Mouse (Mus musculus) E14TG2a.4 (cell line): ENCODE measurements around the gene Gm5426.

Experiments used
- CTCF ChIP-seq: conservative IDR thresholded peaks from 2 replicates; pipeline ENCODE4 v1.5.1; 2014; ENCODE audit warnings: low read length
- POU5F1 ChIP-seq: IDR thresholded peaks from 2 replicates; pipeline ENCODE4 v1.6.1; 2014; ENCODE audit warnings: low read length, borderline replicate concordance

DNA sequence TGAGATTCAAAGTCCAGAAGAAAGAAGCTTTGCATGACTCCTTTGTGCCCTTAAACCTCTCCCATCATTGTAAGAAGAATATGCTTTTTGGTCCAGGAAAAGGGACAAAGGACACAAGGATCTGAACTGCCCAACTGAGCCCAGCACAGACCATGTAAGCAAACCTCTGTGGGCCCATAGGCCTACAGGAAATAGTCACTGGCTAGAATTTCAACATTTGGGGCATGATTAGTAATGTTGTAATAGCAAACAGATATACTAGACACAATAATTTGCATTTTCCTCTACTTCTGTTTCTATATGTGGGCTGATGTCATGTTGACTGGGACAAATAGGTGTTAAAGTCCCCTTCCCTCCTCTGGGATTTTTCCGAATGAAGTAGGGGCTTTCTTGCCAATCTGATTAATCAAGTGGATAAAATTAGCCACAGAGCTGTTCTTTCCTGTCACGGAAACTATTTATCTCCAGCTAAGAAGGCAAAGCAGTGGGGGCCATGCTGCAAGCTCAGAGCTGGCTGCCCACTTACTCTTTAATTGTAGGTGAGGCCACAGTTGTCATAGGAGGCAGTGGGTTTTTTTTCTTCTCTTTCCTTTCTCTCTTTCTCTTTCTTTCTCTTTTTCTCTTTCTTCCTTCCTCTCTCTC, 42.4 kb upstream of the Gm5426 start:
- TF ChIP-seq CTCF, result no peak
- no peak for TF ChIP-seq POU5F1
